Mouse (Mus musculus) liver, embryonic 14.5 days (tissue): ENCODE measurements at regions not wholly inside any gene's neighbourhood (a gene's known extent, or its start where the extent isn't known, plus 50 kb on each side); places are given as distances from the start of the nearest gene placed in this dataset.

ENCODE experiments used
- CTCF ChIP-seq: IDR thresholded peaks from 2 replicates; pipeline ENCODE4 v1.5.1; 2016; ENCODE audit warnings: antibody characterized with exemption, low read depth, control low read depth
- EP300 ChIP-seq: IDR thresholded peaks from 2 replicates; pipeline ENCODE4 v1.6.1; 2016; ENCODE audit warnings: antibody characterized with exemption, low read depth

GRCm38 (mm10) chr6:100164162-100164561 is 123.1 kb downstream of the Rybp start:
- TF ChIP-seq CTCF (no peak), EP300 (no peak)
